Mouse (Mus musculus) brain, adult 2 months (tissue): ENCODE data around the gene Maml3.

Source experiments
- DNase-seq: peaks from one replicate; pipeline ENCODE4 v3.0.0; 2011; ENCODE audit warnings: low read depth, low spot score

The Maml3 gene

DNA sequence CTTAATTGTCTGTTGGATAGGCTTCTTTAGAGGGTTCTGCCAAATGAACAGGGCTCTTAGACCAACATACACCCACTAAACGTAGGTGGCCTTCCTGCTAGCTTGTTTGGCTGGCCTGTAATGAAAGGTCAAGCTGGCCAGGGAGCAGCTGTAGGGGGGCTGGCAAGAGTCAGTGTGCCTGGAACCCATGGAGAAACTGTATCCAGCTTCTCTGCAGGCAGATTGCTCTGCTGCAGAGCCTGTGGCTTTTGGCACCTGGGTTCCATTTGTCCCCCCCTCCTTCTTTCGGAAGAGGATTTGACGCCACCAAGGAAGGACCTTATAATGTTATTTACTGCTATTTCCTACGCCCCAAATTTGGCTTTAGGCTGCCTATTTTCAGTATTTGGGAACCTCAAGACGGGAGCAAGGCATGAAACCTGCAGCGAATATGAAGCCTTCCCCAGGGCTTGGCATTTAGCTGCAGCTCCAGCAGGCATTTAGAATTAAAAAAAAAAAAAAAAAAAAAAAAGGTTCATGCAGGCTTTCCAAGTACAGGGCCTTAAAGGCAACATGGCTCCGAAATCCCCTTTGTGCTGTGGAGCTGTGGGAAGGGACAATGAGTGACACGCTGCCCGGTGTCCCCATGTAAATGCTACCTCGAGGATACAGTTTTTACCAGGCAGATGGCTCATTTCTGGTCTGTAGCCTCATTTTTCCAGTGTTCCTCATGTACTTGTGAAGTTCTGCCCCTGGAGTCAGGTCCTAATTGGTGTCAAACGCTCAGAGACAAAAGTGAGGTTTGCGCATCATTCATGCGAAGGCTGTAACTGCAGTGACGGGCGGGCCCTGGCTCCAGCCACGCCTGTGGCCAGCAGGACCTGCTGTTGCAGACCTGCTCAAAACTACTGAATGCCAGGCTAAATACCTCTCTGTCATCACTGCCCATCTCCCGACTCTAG is 356.2 kb downstream of the Maml3 start:
- peak; percentile 41 for DNase-seq

- DNase-seq, result no peak
Observed at GRCm38 (mm10) chr3:51746816-51747215, 358.1 kb downstream of the Maml3 start.

DNA sequence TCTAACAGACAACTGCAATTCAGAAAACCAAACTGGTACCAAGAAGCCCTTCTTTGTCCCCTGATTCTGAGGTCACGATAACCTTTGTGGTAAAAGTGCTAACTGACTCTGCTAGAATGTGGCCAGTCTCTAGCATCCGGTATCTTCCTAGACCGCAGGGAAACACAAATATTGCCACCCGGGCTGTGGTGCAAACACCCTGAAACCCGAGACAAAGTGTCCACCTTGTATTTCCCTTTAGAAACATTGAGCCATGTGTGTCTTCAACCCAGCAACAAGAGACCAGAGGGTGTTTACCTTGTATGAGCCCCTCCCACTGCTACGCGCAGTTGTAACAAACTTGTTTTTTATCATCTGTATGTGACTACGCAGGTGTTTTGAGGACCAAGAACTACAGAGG is 359.7 kb downstream of the Maml3 start:
- no peak for DNase-seq

DNA sequence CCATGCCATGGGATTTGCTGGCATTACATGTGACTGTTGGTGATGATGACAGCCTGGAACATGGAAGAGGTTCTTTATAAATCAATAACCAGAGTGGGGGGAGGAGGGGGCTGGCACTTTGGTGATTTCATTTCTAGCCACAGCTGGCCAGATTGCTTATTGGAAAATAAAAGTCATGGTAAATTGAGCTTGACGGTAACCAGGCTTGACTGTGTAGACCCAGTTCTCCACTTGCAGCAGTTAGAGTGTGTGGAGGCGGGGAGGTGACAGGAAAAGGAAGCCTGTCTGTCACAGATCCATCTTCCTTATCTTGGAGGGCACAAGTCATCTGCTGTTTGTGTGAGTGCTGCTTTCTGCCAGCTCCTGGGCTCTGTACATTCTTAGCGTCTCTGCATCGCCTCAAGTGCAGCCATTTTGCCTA is 360.5 kb downstream of the Maml3 start:
- DNase-seq, result no peak

- no peak for DNase-seq
Observed at GRCm38 (mm10) chr3:51742405-51742804, 362.5 kb downstream of the Maml3 start.

- DNase-seq, result peak; percentile 31
Observed at GRCm38 (mm10) chr3:51741824-51742223, 363.1 kb downstream of the Maml3 start.

DNA sequence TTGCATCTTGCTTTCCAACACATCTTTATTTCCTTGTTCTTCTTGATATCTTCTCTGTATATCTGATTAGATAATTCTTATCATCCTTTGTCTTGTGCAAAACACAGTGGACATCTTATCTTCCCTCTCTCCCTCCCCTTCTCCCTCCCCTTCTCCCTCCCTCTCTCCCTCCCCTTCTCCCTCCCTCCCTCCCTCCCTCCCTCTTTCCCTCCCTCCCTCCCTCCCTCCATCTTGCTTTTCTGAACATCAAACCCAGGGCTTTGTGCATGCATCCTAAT is 365.1 kb downstream of the Maml3 start:
- DNase-seq, result no peak

DNA sequence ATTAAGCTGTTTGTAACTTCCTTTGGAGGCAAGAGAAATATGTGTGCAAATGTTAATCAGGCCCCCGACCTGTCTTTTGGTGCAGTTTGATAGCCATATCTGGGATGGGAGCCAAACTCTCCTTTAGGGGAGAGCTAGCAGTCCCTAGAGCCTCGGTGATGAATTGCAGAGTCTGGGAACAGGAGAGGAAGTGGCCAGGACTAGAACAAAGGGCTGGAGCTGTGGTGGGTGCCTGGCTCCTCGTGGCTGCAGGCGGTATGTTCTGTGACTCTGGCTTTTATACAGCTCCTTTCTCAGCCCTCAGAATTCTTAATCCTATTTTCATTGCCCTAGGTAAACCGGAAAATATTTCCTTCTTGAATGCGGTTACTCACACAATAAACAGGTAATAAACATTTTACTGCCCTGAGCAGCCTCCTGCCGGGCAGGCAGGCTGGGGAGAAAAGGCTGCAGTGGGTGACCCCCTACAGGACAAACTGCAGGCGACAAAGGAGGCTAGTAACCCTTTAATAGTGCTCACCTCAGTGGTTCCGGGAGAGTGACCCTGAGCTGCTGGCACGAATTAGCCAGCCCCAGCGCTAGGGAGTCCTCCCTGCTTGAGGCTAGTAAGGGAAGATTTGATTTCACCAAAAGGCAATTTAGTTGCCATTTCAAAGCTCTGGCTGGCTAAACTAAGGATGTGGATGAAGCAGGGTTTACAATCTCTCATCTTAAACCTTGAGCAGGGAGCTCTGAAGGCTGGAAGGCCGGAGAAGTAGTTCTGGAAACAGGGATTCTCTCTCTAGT is 365.6 kb downstream of the Maml3 start:
- peak; percentile 45 for DNase-seq

- no peak for DNase-seq
Observed at GRCm38 (mm10) chr3:51733685-51734084, 371.2 kb downstream of the Maml3 start.

DNA sequence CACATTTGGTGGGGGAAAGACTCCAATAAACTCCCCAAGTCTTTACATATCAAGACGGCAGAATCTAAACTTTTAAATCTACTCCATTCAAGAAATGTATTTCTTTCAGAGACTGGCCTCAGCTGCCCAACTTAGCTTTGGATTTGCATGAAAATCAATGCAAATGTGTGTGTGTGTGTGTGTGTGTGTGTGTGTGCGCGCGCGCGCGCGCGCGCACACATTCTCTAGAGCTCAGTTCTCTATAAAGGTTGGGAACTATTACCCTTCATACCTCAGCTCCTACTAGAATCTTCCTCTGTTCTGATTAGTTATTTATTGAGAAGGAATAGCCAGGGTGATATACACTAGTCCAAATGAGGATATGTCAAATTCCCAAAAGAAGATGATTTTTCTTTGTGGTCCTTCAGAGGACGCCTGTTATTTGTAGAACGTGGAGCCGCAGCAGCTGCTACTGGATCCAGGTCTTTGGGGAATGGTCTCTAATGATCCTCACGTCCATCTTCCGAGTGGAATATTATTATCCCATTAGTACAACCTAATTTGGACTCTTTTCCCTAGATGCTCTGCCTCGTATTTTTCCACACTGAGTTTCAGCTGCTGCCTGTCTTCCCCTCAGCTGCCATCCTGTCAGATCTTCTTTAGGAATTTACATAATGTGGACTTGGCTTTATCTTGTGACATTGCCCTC is 372.8 kb downstream of the Maml3 start:
- DNase-seq, result no peak

GRCm38 (mm10) chr3:51730662-51731061 is 374.2 kb downstream of the Maml3 start:
- no peak for DNase-seq

DNA sequence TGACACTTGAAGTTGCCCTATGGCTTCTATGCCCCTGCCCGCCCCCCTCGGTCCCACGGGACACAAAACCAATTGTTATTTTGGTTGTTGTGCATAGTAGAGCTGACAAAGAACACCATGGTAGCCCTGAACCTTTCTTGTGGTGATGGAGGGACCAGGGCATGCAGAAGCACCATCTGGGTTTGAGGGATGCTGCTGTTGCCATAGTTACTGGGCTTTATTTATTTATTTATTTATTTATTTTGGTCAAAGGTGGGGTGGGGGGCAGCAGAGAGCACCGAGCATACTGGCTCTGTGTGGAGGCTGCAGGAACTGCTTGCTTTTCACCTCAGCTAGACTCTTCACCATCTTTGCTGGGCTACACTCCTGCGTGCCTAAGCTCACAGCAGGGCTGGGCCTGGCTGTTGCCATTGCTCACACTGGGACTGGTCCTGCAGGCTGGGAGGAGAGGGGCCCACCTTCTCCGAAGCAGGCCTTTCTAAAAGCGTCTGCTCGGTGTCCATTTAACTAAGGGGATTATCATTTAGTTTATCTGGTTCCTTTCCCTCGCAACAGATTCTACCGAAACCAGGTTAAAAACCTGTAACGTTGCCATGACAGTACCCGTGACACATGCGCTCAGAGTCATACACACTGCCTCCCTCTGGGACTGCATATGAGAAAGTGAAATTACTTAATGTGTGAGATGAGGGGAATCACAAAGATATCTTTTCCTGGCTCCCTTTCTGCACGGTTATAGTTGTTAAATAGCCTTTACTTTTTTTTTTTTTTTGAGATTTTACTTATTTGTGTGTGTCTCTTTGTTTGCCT is 375.6 kb downstream of the Maml3 start:
- DNase-seq, result peak; percentile 41

GRCm38 (mm10) chr3:51728456-51728855 is 376.4 kb downstream of the Maml3 start:
- DNase-seq, result no peak

DNA sequence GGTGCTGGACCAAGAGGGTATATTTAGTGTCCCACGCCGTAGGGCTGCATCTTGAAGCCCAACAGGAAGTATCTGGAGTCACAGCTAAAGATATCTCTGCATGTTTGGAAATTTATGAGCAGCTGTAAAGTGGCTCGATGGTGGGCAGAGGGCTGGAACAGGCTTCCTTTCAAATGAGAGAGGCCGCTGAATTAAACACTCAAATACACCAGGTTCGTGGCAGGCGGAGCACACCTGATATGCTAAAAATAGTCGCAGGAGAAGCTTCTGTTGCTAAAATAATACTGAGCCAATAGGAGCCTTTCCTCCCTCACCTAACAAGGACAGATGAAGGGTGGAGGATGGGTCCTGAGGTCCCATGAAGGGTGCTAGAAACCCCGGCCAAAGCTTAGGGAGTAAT is 376.9 kb downstream of the Maml3 start:
- peak; percentile 65 for DNase-seq

GRCm38 (mm10) chr3:51727487-51727886 is 377.4 kb downstream of the Maml3 start:
- DNase-seq, result peak; percentile 79

DNA sequence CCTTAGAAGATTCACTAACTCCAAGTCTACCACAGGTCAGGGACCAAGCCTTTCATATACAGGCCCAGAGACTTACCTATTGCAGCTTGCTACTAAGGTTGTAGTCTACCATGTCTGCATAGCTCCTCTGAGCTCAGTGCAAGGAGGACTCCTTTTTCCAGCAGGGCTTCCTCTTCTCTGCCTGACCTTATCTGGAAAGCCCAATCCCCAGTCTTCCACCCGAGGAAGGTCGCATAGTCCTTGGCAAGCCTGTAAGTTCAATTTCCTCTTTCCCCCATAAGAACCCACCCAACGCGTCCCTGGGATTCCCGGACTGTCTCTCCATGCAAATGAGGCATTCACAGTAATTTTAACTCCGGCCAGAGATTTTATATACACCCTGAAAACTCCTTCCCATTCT is 378.6 kb downstream of the Maml3 start:
- DNase-seq, result no peak

DNA sequence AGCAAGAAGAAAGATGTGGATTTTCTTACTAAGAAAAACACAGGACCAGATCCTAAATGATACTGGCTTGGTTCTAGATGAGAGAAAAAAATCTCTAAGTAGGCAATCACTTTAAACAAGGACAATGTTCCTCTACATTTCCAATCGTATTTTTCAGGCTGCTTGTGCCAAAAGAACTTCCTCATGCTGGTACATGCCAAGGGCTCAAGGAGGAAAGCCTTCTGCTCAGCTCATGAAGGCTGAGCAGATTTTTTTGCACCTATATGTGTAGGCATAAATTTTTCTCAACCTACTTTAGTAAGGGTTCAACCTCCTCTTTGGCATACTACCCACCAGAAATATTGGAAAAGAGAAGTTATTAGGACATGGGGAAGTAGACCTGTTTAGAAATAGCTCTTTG is 384.9 kb downstream of the Maml3 start:
- DNase-seq, result peak; percentile 60

DNA sequence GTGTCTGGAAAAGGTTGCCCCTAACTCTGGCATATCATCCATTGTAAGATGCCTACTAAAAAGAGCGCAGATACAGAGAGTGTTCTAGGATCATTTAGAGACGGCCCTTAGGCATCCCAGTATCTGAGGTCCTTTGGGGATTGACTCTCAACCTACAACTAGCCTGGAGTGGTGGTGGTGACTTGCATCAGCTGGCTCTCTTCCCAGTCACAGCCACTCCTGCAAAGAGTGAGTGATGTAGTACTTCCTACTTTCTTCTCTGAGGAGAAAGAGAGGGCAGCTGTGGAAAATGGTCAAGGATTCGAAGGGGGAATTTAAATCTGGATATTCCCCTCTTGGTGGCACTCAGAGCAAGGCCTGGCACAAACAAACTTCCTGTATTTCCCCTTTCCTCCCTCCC is 385.5 kb downstream of the Maml3 start:
- DNase-seq, result peak; percentile 40

- DNase-seq, result peak; percentile 39
Observed at GRCm38 (mm10) chr3:51717909-51718308, 387.0 kb downstream of the Maml3 start.

GRCm38 (mm10) chr3:51717455-51717854 is 387.4 kb downstream of the Maml3 start:
- DNase-seq, result no peak

DNA sequence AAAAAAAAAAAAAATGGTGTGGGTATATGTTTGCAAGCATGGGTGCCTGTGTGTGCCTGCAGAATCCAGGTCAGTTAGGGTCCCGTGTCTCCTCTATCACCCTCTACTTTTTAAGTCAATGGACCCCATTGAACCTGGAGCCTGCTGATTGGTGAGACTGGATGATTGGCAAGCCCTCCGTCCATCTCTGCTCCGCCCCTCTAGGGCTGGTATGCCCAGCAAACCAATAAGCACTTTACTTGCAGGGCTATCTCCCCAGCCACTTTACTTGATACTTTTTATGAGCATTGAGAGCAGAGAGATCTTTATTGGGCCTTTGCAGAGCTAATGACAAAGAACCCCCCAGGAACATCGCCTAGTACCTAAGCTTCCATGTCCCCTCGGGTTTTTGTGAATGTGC is 390.4 kb downstream of the Maml3 start:
- no peak for DNase-seq
